Mouse (Mus musculus) MEL (cell line): ENCODE data around the gene Dpm1. TPM values are rescaled to one million over a fixed set of nuclear protein-coding genes. Genes with fewer than 3 reads are reported as not detected.

Source experiments
- DNase-seq: peaks from one replicate; pipeline ENCODE4 v3.0.0; 2011; ENCODE audit warnings: low read depth, low spot score
- H3K27ac ChIP-seq: 2 replicates; pipeline ENCODE4 v1.5.1; 2012; ENCODE audit warnings: low read depth, mild to moderate bottlenecking, control low read depth, low read length, moderate library complexity; ENCODE audit not compliant: control insufficient read depth
- H3K27me3 ChIP-seq, 2 experiments: fragments of 150-350 bp in 1 of 2; sonication (generic) in 1 of 2; 2 replicates each; pipeline ENCODE4 v1.6.1; 2012; ENCODE audit warnings: low read length in 2 of 2, mild to moderate bottlenecking in 2 of 2, improper control_type of control experiment in 1 of 2, moderate library complexity in 1 of 2; ENCODE audit not compliant: insufficient read depth in 2 of 2, control insufficient read depth in 1 of 2
- H3K36me3 ChIP-seq, 2 experiments: 2 replicates each; pipeline ENCODE4 v1.6.1; 2012 to 2014; ENCODE audit warnings: low read length in 2 of 2, improper control_type of control experiment in 1 of 2, inconsistent platforms in 1 of 2, mild to moderate bottlenecking in 1 of 2; ENCODE audit not compliant: insufficient read depth in 2 of 2, control insufficient read depth in 1 of 2
- H3K4me1 ChIP-seq, 2 experiments: fragments of 150-350 bp in 1 of 2; sonication (generic) in 1 of 2; 2 replicates each; pipeline ENCODE4 v1.6.1; 2012; ENCODE audit warnings: low read length in 2 of 2, improper control_type of control experiment in 1 of 2, mild to moderate bottlenecking in 1 of 2; ENCODE audit not compliant: insufficient read depth in 2 of 2, control insufficient read depth in 1 of 2
- H3K4me3 ChIP-seq, 2 experiments: fragments of 150-350 bp in 1 of 2; sonication (generic) in 1 of 2; 2 replicates each; pipeline ENCODE4 v1.5.1; 2012; ENCODE audit warnings: low read depth in 2 of 2, low read length in 2 of 2, mild to moderate bottlenecking in 2 of 2, moderate library complexity in 2 of 2, control low read depth in 1 of 2, improper control_type of control experiment in 1 of 2; ENCODE audit not compliant: control insufficient read depth in 1 of 2, insufficient read depth in 1 of 2
- H3K79me2 ChIP-seq: 2 replicates; pipeline ENCODE4 v1.6.1; 2012; ENCODE audit warnings: mild to moderate bottlenecking, low read length, moderate library complexity; ENCODE audit not compliant: control insufficient read depth, poor library complexity, insufficient read depth
- H3K9ac ChIP-seq: 2 replicates; pipeline ENCODE4 v1.6.1; 2012; ENCODE audit warnings: low read depth, mild to moderate bottlenecking, control low read depth, low read length, moderate library complexity; ENCODE audit not compliant: control insufficient read depth, poor library complexity, severe bottlenecking
- H3K9me3 ChIP-seq: fragments of 150-350 bp; sonication (generic); replicated peaks from 2 replicates; pipeline ENCODE4 v1.6.1; 2012; ENCODE audit warnings: mild to moderate bottlenecking, low read length, improper control_type of control experiment, moderate library complexity; ENCODE audit not compliant: insufficient read depth
- CHD1 ChIP-seq: IDR thresholded peaks from 2 replicates; pipeline ENCODE4 v1.6.1; 2012; ENCODE audit warnings: low read depth, mild to moderate bottlenecking, inconsistent platforms, low read length, improper control_type of control experiment
- E2F4 ChIP-seq: IDR thresholded peaks from 2 replicates; pipeline ENCODE4 v1.6.1; 2011; ENCODE audit warnings: low read depth, low read length, improper control_type of control experiment, borderline replicate concordance
- ELF1 ChIP-seq: IDR thresholded peaks from 2 replicates; pipeline ENCODE4 v1.6.1; 2014; ENCODE audit warnings: low read depth, mild to moderate bottlenecking, inconsistent platforms, low read length, improper control_type of control experiment, moderate library complexity
- EP300 ChIP-seq, 2 experiments: IDR thresholded peaks; 2 replicates each; pipeline ENCODE4 v1.6.1; 2011; ENCODE audit warnings: improper control_type of control experiment in 2 of 2, low read length in 2 of 2, low read depth in 1 of 2, mild to moderate bottlenecking in 1 of 2
- GATA1 ChIP-seq: IDR thresholded peaks from 2 replicates; pipeline ENCODE4 v1.6.1; 2011; ENCODE audit warnings: low read depth, low read length, improper control_type of control experiment
- HCFC1 ChIP-seq: IDR thresholded peaks from 2 replicates; pipeline ENCODE4 v1.6.1; 2012; ENCODE audit warnings: low read depth, mild to moderate bottlenecking, inconsistent platforms, low read length, improper control_type of control experiment, moderate library complexity
- JUND ChIP-seq: IDR thresholded peaks from 2 replicates; pipeline ENCODE4 v1.6.1; 2011; ENCODE audit warnings: low read depth, mild to moderate bottlenecking, improper control_type of control experiment, low read length
- KAT2A ChIP-seq: conservative IDR thresholded peaks from 2 replicates; pipeline ENCODE4 v1.6.1; 2012; ENCODE audit warnings: low read depth, low read length, improper control_type of control experiment, inconsistent platforms
- MAX ChIP-seq: IDR thresholded peaks from 2 replicates; pipeline ENCODE4 v1.6.1; 2011; ENCODE audit warnings: low read length, improper control_type of control experiment
- MAZ ChIP-seq: IDR thresholded peaks from 2 replicates; pipeline ENCODE4 v1.6.1; 2012; ENCODE audit warnings: low read depth, mild to moderate bottlenecking, inconsistent platforms, low read length, improper control_type of control experiment
- MEF2A ChIP-seq: IDR thresholded peaks from 2 replicates; pipeline ENCODE4 v1.6.1; 2014; ENCODE audit warnings: low read depth, mild to moderate bottlenecking, inconsistent platforms, low read length, improper control_type of control experiment; ENCODE audit not compliant: poor library complexity, insufficient replicate concordance, severe bottlenecking; ENCODE audit errors: extremely low read depth
- MYB ChIP-seq: IDR thresholded peaks from 2 replicates; pipeline ENCODE4 v1.6.1; 2011; ENCODE audit warnings: mild to moderate bottlenecking, low read depth, low read length, improper control_type of control experiment
- MYC ChIP-seq: IDR thresholded peaks from 2 replicates; pipeline ENCODE4 v1.6.1; 2011; ENCODE audit warnings: low read depth, mild to moderate bottlenecking, low read length, improper control_type of control experiment, moderate library complexity
- NELFE ChIP-seq: IDR thresholded peaks from 2 replicates; pipeline ENCODE4 v1.6.1; 2011; ENCODE audit warnings: low read depth, low read length, improper control_type of control experiment
- POLR2A ChIP-seq, 2 experiments: IDR thresholded peaks; 2 replicates each; pipeline ENCODE4 v1.6.1; 2011 to 2012; ENCODE audit warnings: low read length in 2 of 2, mild to moderate bottlenecking in 2 of 2, control low read depth in 1 of 2, improper control_type of control experiment in 1 of 2, low read depth in 1 of 2, moderate library complexity in 1 of 2; ENCODE audit not compliant: control insufficient read depth in 1 of 2, insufficient read depth in 1 of 2, poor library complexity in 1 of 2
- POLR2AphosphoS2 ChIP-seq: IDR thresholded peaks from 2 replicates; pipeline ENCODE4 v1.6.1; 2011; ENCODE audit warnings: low read length, improper control_type of control experiment
- SIN3A ChIP-seq: IDR thresholded peaks from 2 replicates; pipeline ENCODE4 v1.6.1; 2012; ENCODE audit warnings: low read length, improper control_type of control experiment, inconsistent platforms
- TCF12 ChIP-seq: IDR thresholded peaks from 2 replicates; pipeline ENCODE4 v1.6.1; 2014; ENCODE audit warnings: low read depth, mild to moderate bottlenecking, inconsistent platforms, low read length, improper control_type of control experiment, moderate library complexity
- USF1 ChIP-seq: IDR thresholded peaks from 2 replicates; pipeline ENCODE4 v1.6.1; 2014; ENCODE audit warnings: low read depth, mild to moderate bottlenecking, inconsistent platforms, low read length, improper control_type of control experiment, moderate library complexity
- USF2 ChIP-seq, 2 experiments: IDR thresholded peaks; 2 replicates each; pipeline ENCODE4 v1.6.1; 2011 to 2012; ENCODE audit warnings: improper control_type of control experiment in 2 of 2, low read length in 2 of 2, borderline replicate concordance in 1 of 2, inconsistent platforms in 1 of 2, low read depth in 1 of 2, mild to moderate bottlenecking in 1 of 2; ENCODE audit not compliant: insufficient read depth in 1 of 2
- ZC3H11A ChIP-seq: IDR thresholded peaks from 2 replicates; pipeline ENCODE4 v1.6.1; 2012; ENCODE audit warnings: low read depth, mild to moderate bottlenecking, inconsistent platforms, low read length, improper control_type of control experiment
- polyA plus RNA-seq, 2 experiments: library from polyadenylated mRNA; stranded (reverse) in 1 of 2; unstranded in 1 of 2; fragments of >175 nt in 1 of 2; fragments of >200 nt in 1 of 2; gene quantifications; 2 replicates each; pipeline versions ENCODE4 v1.2.1 to v1.2.4; 2012; ENCODE audit warnings: low replicate concordance in 2 of 2, low read depth in 1 of 2; ENCODE audit not compliant: insufficient read length in 2 of 2, insufficient read depth in 1 of 2, missing spikeins in 1 of 2
- total RNA-seq: library from RNA; depleted of rRNA; stranded (reverse); fragments of 300-350 nt; gene quantifications from 2 replicates; pipeline ENCODE4 v1.2.3, GENCODE M21; 2012

Dpm1 gene
- total and polyA plus RNA-seq, 3 experiments: 49.0 to 564 (median 63.5) TPM

DNA sequence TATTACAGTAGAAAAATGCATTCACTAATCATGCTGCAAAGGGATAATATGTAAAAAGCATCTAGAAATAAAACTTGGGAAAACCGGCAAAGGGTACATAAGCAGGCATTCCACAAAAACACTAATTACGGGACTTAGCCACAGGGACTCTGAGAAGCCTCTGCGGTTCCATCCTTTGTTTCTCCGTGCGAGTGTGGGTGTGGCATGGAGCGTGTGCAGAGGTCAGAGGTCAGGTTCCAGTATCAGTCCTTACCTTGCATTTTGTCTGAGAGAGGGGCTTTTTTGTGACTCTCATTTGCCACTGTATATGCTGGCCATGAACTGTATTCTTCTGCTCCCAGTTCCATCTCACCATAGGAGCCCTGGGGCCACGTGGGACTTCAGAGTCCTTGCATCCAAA is 54.4 kb downstream of the Dpm1 start:
- no peaks in the 10 kb centered on the region; a peak in 1 of 4 replicates for H3K36me3 ChIP-seq
- H3K79me2 ChIP-seq: no peaks in the 10 kb centered on the region
- TF ChIP-seq MYB (no peak), CHD1 (no peak), POLR2AphosphoS2 (0 out of 2 replicates have a peak, but pooled peaks have one; percentile 40)
- no peak overlapping the region for H3K4me3 ChIP-seq
- DNase-seq: no peak
- H3K27me3 ChIP-seq: no peaks in the 10 kb centered on the region
- no peaks in the 10 kb centered on the region for H3K4me1 ChIP-seq
- H3K9ac ChIP-seq: no peak overlapping the region
- no peaks in the 10 kb centered on the region for H3K9me3 ChIP-seq
- H3K27ac ChIP-seq: no peak overlapping the region

- no peaks in the 10 kb centered on the region for H3K79me2 ChIP-seq
- H3K9ac ChIP-seq: peak overlapping the region; percentile 52
- DNase-seq: peak; percentile 83
- H3K4me3 ChIP-seq: peak overlapping the region; percentile 45 to 78
- H3K9me3 ChIP-seq: no peaks in the 10 kb centered on the region
- H3K36me3 ChIP-seq: no peaks in the 10 kb centered on the region
- H3K4me1 ChIP-seq: no peaks in the 10 kb centered on the region; a peak in 1 of 4 replicates
- no peaks in the 10 kb centered on the region for H3K27me3 ChIP-seq
- H3K27ac ChIP-seq: no peak overlapping the region
- TF ChIP-seq MEF2A (no peak), ELF1 (peak; percentile 30; the same call in 1 of the 2 replicates), SIN3A (no peak), JUND (no peak), MAZ (no peak), KAT2A (no peak), TCF12 (0 out of 2 replicates have a peak, but pooled peaks have one; percentile 28), MAX (peak; percentile 68), EP300 (IDR thresholded peaks at IDR 0.05; ENCODE audit: low read depth in 1 of 2, low read length in 2 of 2) (0 out of 4 replicates have a peak, but pooled peaks of 1 of the 2 experiments have one; percentile 25), E2F4 (no peak), POLR2A (IDR thresholded peaks at IDR 0.05; ENCODE audit: control insufficient read depth in 1 of 2, insufficient read depth in 1 of 2, low read depth in 1 of 2, low read length in 2 of 2, poor library complexity in 1 of 2) (peak; percentile 27 to 47; a peak in 1 of 4 replicates), USF2 (IDR thresholded peaks at IDR 0.05; ENCODE audit: borderline replicate concordance in 1 of 2, insufficient read depth in 1 of 2, low read depth in 1 of 2, low read length in 2 of 2) (peak in 1 of 2 experiments; percentile 47; a peak in 1 of 4 replicates), POLR2AphosphoS2 (no peak), ZC3H11A (no peak), HCFC1 (0 out of 2 replicates have a peak, but pooled peaks have one; percentile 49), GATA1 (peak; percentile 24; the same call in 1 of the 2 replicates), MYC (no peak), USF1 (peak; percentile 90), NELFE (peak; percentile 42; the same call in 1 of the 2 replicates)
- TF ChIP-seq, all 39 proteins: peak for 10
These were observed 60.2 kb downstream of the Dpm1 start for GRCm38 (mm10) chr2:168170167-168170685.
